Mouse (Mus musculus): ENCODE data around the gene Kcmf1.

DNA sequence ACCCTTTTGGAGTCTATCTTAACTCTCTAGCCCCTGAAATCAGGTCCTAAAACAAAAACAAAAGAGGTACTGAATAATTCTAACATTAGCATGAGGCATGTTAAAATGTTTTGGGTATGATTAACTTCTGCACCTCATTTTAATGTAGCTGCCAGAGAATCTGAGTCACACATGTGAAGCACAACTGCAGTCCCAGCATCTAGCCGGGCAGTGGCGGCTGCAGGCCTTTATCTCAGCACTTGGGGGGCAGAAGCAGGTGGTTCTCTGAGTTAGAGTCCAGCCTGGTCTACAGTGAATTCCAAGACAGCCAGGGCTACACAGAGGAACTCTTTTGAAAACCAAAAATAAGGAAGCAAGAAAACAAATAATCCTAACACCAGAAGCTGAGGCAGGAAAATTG is 11.1 kb downstream of the Kcmf1 start:
- no peak for TF ChIP-seq CTCF (IDR thresholded peaks at IDR 0.05; ENCODE audit: low read depth)
- no peak for TF ChIP-seq EP300 (IDR thresholded peaks at IDR 0.05; ENCODE audit: low read depth)
